Mouse (Mus musculus): ENCODE results near the gene Olfr503. TPM values are rescaled to one million over a fixed set of nuclear protein-coding genes. Genes with fewer than 3 reads are reported as not detected.
"Not testable (repeated sequence)": the region's sequence is repeated elsewhere in the genome, so short reads cannot be mapped to it uniquely, and the experiment has no call there.

The Olfr503 gene
- not detected in 2 replicates for polyA plus RNA-seq (2015; fragmentation: Nextera tagmentation; extraction: Ambion mirVana)

DNA sequence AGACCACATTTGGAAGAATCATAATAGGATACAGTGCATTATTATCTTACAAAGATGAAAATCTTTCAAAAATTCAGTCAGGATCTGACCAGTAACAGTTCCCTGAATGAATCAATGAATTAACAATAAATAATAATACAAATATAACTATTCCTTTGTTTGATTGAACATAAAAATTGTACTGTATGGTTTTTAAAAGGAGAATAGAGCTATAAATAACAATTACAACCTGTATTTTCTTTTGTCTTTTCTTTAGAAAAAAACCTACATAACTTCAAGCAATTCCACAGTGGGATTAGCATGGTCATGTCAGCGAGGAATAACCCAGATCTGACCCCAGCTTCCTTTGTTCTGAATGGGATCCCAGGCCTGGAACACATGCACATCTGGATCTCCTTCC, at the start of gene Olfr503:
Olfr503 (plus strand) TSS at position 301 of the 400 bp plus-strand sequence.
- not testable (repeated sequence) for H3K9ac ChIP-seq (replicated peaks; ENCODE audit: low read depth); H3K27ac ChIP-seq (ENCODE audit: low read length); H3K4me2 ChIP-seq (replicated peaks; ENCODE audit: low read depth, low read length); DNase-seq (ENCODE audit: low spot score); H3K9me3 ChIP-seq (ENCODE audit: low read length); ATAC-seq; H3K36me3 ChIP-seq (ENCODE audit: insufficient read depth, low read length); H3K4me3 ChIP-seq (ENCODE audit: low read depth, low read length); H3K4me1 ChIP-seq (ENCODE audit: insufficient read depth, low read depth, low read length); H3K27me3 ChIP-seq (replicated peaks; ENCODE audit: insufficient read depth, low read length)
- WGBS: 32% methylated on average over 1 of the region's 1 CpGs

DNA sequence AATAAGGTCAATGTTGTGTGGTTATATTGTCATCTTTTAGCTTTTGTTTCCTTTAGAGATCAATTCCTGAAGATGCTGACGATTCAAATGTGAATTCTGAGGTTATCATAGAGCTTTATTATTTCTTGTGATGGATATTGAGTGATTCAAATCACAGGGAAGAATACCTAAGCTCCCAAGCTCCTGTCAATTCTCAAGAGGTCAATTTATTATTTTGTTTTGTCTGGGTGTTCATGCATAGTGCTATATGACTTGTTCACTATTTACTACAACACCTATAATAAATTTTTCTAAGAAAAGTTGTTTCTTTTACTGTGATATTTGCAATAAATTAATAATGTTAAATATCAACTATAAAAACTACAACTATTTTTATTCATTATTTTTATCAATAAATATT, 19.4 kb upstream of the Olfr503 start, which contains the start of gene Olfr502:
Olfr502 (minus strand) TSS at position 101 of the 400 bp plus-strand sequence.
- DNase-seq (ENCODE audit: low spot score) (no peak), ATAC-seq (no peak)
- H3K27ac ChIP-seq (ENCODE audit: low read length): no peak within 1 kb of the TSS
- no peak within 1 kb of the TSS for H3K4me2 ChIP-seq (replicated peaks; ENCODE audit: low read depth, low read length)
- H3K9ac ChIP-seq (replicated peaks; ENCODE audit: low read depth): no peak within 1 kb of the TSS
- H3K4me3 ChIP-seq (ENCODE audit: low read depth, low read length): no peak within 1 kb of the TSS
- no peaks in the 10 kb centered on the region for H3K36me3 ChIP-seq (ENCODE audit: insufficient read depth, low read length)
- TF ChIP-seq CTCF (IDR thresholded peaks at IDR 0.05): no peak
- no peak for TF ChIP-seq EP300 (IDR thresholded peaks at IDR 0.05)
- WGBS: 56% methylated on average over 1 of the region's 1 CpGs
- H3K27me3 ChIP-seq (replicated peaks; ENCODE audit: insufficient read depth, low read length): no peaks in the 10 kb centered on the region
- no peaks in the 10 kb centered on the region; the same call in 1 of the 2 replicates for H3K9me3 ChIP-seq (ENCODE audit: low read length)
- no peaks in the 10 kb centered on the region for H3K4me1 ChIP-seq (ENCODE audit: insufficient read depth, low read depth, low read length)

DNA sequence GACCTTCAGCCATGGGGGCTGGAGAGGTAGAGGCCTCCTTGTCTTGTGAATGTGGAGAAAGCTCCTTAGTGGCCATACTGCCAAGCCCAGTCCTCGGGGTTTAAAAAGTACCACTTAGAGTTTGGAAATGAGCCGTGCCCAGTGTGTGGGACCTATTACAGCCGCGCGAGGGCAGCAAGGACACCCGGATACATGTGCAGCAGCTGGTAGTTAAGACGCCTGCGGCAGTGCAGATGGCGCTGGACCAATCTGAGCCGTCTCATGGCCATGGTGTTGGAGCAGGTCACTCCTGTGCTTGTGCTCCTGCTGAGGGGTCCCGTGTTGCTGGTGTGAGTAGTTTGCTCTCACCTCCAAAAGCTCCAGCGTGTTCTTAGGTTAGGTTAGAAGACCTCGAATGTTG, 1.9 kb upstream of the Olfr503 start:
- no peak overlapping the region for H3K27ac ChIP-seq (ENCODE audit: low read length)
- 82% methylated on average over 13 of the region's 13 CpGs for WGBS
- H3K36me3 ChIP-seq (ENCODE audit: insufficient read depth, low read length): no peaks in the 10 kb centered on the region
- ATAC-seq (no peak), DNase-seq (ENCODE audit: low spot score) (no peak)
- no peak overlapping the region for H3K9ac ChIP-seq (replicated peaks; ENCODE audit: low read depth)
- TF ChIP-seq CTCF (IDR thresholded peaks at IDR 0.05) (no peak), EP300 (IDR thresholded peaks at IDR 0.05) (no peak)
- H3K4me1 ChIP-seq (ENCODE audit: insufficient read depth, low read depth, low read length): no peaks in the 10 kb centered on the region
- no peak overlapping the region for H3K4me2 ChIP-seq (replicated peaks; ENCODE audit: low read depth, low read length)
- no peaks in the 10 kb centered on the region for H3K9me3 ChIP-seq (ENCODE audit: low read length)
- no peaks in the 10 kb centered on the region for H3K27me3 ChIP-seq (replicated peaks; ENCODE audit: insufficient read depth, low read length)
- H3K4me3 ChIP-seq (ENCODE audit: low read depth, low read length): no peak overlapping the region

DNA sequence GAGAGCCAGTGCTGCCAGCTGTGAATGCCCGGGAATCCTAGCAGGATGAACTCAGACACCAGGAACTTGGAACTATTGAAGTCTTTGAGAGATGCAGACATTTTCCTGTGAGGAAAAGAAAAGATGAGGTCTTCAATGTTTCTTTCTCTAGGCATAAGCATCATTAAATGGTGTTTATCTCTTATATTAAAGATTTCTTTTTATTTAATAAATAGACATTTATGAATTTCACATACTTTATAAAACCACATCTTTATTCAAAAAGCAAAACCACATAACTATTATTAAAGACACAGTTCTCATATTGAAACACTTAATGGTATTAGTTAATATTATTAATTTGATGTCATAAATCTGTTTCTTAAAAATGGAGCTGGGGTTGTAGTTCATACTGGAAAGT, 21.4 kb downstream of the Olfr503 start, which contains the start of gene Olfr504:
Olfr504 (minus strand) TSS at position 101 of the 400 bp plus-strand sequence.
- DNase-seq (ENCODE audit: low spot score): no peak
- WGBS: 79% methylated on average over 1 of the region's 1 CpGs
- Histone ChIP-seq H3K9me3 (ENCODE audit: low read length) (no peaks in the 10 kb centered on the region), H3K4me3 (ENCODE audit: low read depth, low read length) (no peak within 1 kb of the TSS), H3K36me3 (ENCODE audit: insufficient read depth, low read length) (no peaks in the 10 kb centered on the region), H3K27me3 (replicated peaks; ENCODE audit: insufficient read depth, low read length) (no peaks in the 10 kb centered on the region), H3K4me2 (replicated peaks; ENCODE audit: low read depth, low read length) (no peak within 1 kb of the TSS), H3K9ac (replicated peaks; ENCODE audit: low read depth) (no peak within 1 kb of the TSS), H3K4me1 (ENCODE audit: insufficient read depth, low read depth, low read length) (no peaks in the 10 kb centered on the region), H3K27ac (ENCODE audit: low read length) (no peak within 1 kb of the TSS)
- ATAC-seq: no peak
- no peak for TF ChIP-seq CTCF (IDR thresholded peaks at IDR 0.05)
- TF ChIP-seq EP300 (IDR thresholded peaks at IDR 0.05): no peak

DNA sequence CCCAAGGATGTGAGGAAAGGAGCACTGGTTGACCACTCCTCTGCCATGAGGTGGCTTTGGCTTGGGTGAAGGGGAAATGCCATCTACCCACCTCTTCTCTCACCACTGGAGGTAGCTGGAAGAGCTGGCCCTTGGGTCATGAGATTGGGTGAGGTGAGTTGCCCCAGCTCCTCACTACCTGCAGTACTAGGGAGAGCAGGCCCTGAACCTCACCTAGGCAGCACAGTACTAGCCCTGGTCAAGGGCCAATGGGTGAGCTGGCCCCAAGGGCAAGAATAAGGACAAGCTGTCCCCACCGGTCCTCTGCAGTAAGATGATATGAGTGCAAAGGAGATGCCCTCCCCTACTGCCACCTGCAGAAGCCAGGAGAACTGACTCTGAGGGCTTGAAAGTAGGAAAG, 45.5 kb downstream of the Olfr503 start:
- Histone ChIP-seq H3K9me3 (ENCODE audit: low read length) (no peaks in the 10 kb centered on the region), H3K4me2 (replicated peaks; ENCODE audit: low read depth, low read length) (no peak overlapping the region), H3K27me3 (replicated peaks; ENCODE audit: insufficient read depth, low read length) (no peaks in the 10 kb centered on the region), H3K4me3 (ENCODE audit: low read depth, low read length) (no peak overlapping the region), H3K27ac (ENCODE audit: low read length) (no peak overlapping the region), H3K9ac (replicated peaks; ENCODE audit: low read depth) (no peak overlapping the region), H3K36me3 (ENCODE audit: insufficient read depth, low read length) (no peaks in the 10 kb centered on the region), H3K4me1 (ENCODE audit: insufficient read depth, low read depth, low read length) (no peaks in the 10 kb centered on the region)
- 78% methylated on average over 1 of the region's 1 CpGs for WGBS
- TF ChIP-seq CTCF (IDR thresholded peaks at IDR 0.05) (no peak), EP300 (IDR thresholded peaks at IDR 0.05) (no peak)
- DNase-seq (ENCODE audit: low spot score) (no peak), ATAC-seq (no peak)

Other genes with a start within 250 kb of the Olfr503 start
- gene Olfr491, start 231.1 kb upstream of the Olfr503 start, polyA plus RNA-seq (2015; fragmentation: Nextera tagmentation; extraction: Ambion mirVana): not detected in 2 replicates
- gene Olfr492, start 220.9 kb upstream of the Olfr503 start, polyA plus RNA-seq (2015; fragmentation: Nextera tagmentation; extraction: Ambion mirVana): not detected in 2 replicates
- not detected in 2 replicates for gene Olfr493, start 197.5 kb upstream of the Olfr503 start, polyA plus RNA-seq (2015; fragmentation: Nextera tagmentation; extraction: Ambion mirVana)
- gene Olfr494, start 179.2 kb upstream of the Olfr503 start, polyA plus RNA-seq (2015; fragmentation: Nextera tagmentation; extraction: Ambion mirVana): not detected in 2 replicates
- gene Olfr495, start 151.4 kb upstream of the Olfr503 start, polyA plus RNA-seq (2015; fragmentation: Nextera tagmentation; extraction: Ambion mirVana): not detected in 2 replicates
- gene Olfr497, start 124.1 kb upstream of the Olfr503 start, polyA plus RNA-seq (2015; fragmentation: Nextera tagmentation; extraction: Ambion mirVana): not detected in 2 replicates
- not detected in 2 replicates for gene Olfr498, start 79.2 kb upstream of the Olfr503 start, polyA plus RNA-seq (2015; fragmentation: Nextera tagmentation; extraction: Ambion mirVana)
- gene Olfr502, start 19.5 kb upstream of the Olfr503 start, polyA plus RNA-seq (2015; fragmentation: Nextera tagmentation; extraction: Ambion mirVana): not detected in 2 replicates
- not detected in 2 replicates for gene Olfr504, start 21.3 kb downstream of the Olfr503 start, polyA plus RNA-seq (2015; fragmentation: Nextera tagmentation; extraction: Ambion mirVana)
- gene Olfr506, start 66.3 kb downstream of the Olfr503 start, polyA plus RNA-seq (2015; fragmentation: Nextera tagmentation; extraction: Ambion mirVana): not detected in 2 replicates
- not detected in 2 replicates for gene Olfr507, start 77.3 kb downstream of the Olfr503 start, polyA plus RNA-seq (2015; fragmentation: Nextera tagmentation; extraction: Ambion mirVana)
- gene Olfr508, start 85.5 kb downstream of the Olfr503 start, polyA plus RNA-seq (2015; fragmentation: Nextera tagmentation; extraction: Ambion mirVana): not detected in 2 replicates
- not detected in 2 replicates for gene Olfr509, start 107.4 kb downstream of the Olfr503 start, polyA plus RNA-seq (2015; fragmentation: Nextera tagmentation; extraction: Ambion mirVana)
- not detected in 2 replicates for gene Olfr510, start 121.9 kb downstream of the Olfr503 start, polyA plus RNA-seq (2015; fragmentation: Nextera tagmentation; extraction: Ambion mirVana)
- gene Olfr512, start 168.8 kb downstream of the Olfr503 start, polyA plus RNA-seq (2015; fragmentation: Nextera tagmentation; extraction: Ambion mirVana): not detected in 2 replicates
- gene Olfr513, start 206.4 kb downstream of the Olfr503 start, polyA plus RNA-seq (2015; fragmentation: Nextera tagmentation; extraction: Ambion mirVana): not detected in 2 replicates